Mouse (Mus musculus) A20 (cell line): ENCODE measurements around the gene Nav1.
A peak's percentile ranks its signal among the peaks of the same experiment; 100 is the strongest.

ENCODE experiments used
- DNase-seq: peaks from one replicate; pipeline ENCODE4 v3.0.0-alpha.2; 2011; ENCODE audit warnings: low read depth, low spot score

Gene Nav1

GRCm38 (mm10) chr1:135548750-135549149, 58.3 kb downstream of the Nav1 start:
- DNase-seq = no peak

DNA sequence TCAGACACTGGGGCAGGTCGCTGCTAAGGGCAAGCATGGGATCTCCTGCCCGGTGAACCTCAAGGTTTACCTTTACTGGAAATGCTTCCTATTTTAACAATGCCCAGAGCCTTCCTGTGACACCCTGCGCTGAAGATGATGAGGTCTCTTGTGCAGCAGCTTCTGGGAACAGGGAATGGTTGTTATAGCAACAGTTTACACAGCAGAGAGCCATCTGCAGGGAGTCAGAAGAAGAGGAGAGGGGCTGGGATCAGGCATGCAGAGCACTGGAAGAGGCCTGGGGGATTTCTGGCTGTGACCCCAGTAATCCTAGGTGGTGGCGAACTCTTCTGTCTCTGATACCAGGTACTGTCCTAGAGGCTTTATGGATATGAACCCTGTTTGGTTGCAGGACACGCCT, 61.0 kb downstream of the Nav1 start:
- no peak for DNase-seq

DNA sequence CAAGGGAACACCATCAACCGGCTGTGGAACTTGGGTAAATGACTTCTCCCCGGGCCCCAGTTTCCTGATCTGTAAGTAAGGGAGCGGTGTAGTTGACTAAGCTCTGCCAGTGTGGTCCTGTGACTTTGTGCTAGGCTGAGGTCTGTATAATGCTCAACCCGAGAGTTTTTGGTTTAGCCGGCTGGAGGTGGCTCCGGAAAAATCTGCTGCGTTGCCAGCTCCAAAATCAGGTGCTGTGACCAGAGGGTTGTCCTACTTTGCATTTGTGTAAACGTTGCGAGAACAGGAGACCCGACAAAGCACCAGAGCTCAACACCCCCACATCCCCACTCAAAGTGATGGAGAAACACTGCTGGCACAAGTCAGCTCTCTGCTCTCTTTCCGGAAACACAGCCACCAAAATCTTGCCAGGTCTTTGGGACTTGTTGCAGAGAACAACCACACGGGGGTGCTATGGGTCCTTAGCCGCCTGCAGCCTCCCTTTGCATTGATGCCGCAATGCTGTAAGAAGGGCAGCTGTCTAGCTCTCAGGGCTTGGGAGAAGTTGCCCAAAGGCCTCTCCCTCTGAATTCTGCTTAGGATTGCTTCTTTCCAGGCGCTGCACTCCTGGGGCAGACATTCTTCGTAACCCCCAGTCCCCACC, 62.5 kb downstream of the Nav1 start:
- peak; percentile 79 for DNase-seq

GRCm38 (mm10) chr1:135542841-135543810, 64.0 kb downstream of the Nav1 start:
- no peak for DNase-seq

DNA sequence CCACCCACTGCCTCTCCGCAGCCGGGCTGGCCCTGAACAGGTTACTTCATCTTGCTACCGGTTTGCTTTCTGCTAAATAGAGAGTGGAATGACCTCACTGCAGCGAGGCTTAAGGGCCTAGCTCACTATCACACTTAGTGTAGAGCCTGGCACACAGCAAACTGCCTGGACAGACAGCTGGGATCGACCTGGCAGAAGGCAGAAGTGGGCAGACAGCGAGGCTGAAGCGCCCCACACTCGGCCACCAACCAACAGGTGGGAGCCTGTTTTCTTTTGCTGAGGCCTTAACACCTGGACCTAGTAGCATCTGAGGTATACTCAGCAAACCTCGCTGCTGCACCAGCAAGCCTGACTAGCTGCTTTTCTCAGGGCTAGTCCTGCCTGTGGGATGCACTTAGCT, 65.0 kb downstream of the Nav1 start:
- no peak for DNase-seq

DNA sequence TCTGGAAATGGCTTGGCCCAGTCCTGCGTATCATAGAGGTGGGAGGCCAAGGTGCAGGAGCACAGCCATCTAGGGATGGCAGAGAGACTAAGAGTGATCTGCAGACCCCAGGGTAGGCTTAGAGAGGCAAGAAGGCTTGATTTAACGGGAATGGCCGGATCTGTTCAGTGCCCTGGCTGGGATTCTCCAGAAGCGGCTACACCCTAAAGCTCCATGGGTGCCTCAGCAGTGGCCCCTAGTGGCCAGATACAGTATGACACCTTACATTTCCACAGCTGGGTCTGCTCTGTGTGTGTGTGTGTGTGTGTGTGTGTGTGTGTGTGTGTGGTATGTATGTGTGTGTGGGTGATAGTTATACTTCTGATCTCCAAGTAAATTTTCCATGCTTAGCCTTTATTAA, 66.8 kb downstream of the Nav1 start:
- peak; percentile 80 for DNase-seq

GRCm38 (mm10) chr1:135538441-135539265, 68.4 kb downstream of the Nav1 start:
- DNase-seq = no peak

- peak; percentile 85 for DNase-seq
Observed at GRCm38 (mm10) chr1:135536822-135537221, 70.3 kb downstream of the Nav1 start.

DNA sequence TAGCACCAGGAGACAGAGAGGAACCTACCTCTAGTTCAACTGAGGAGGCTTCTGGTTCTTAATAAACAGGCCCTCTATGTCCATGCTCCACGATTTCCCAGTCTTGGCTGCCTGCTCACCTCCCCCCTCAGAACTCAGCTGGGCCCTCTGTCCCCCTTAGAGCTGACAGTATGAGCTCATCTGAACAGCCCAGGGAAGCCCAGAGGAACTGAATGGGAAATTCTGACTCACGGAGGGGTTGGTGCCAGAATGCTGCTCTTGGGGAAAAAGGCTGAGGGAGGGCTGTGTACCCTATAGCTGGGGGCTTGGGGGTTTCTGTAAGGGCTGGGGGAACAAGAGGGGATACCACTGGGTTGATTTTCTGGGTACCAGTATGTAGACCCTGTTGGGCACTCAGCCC, 70.8 kb downstream of the Nav1 start:
- DNase-seq = no peak

- DNase-seq = no peak
Observed at GRCm38 (mm10) chr1:135535256-135535655, 71.8 kb downstream of the Nav1 start.

DNA sequence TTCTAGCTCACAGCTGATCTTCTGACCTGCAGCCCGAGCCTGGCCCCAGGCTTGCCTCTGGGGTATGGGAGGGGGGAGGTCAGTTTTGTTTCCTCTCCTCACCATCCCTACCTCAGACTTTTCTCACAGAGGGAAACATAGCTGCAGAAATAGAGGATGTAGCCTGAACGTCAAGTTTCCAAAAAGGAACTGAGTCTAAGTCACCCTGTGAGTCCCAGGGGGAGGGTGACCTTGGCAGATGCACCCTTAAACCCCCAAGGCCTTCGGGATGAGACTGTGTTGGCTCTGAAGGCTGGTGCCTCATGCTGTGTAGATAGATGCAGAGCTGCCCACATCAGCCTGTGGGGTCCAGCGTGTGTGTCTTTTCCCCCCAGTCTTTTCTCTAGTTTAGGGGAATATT, 72.3 kb downstream of the Nav1 start:
- peak; percentile 42 for DNase-seq

DNA sequence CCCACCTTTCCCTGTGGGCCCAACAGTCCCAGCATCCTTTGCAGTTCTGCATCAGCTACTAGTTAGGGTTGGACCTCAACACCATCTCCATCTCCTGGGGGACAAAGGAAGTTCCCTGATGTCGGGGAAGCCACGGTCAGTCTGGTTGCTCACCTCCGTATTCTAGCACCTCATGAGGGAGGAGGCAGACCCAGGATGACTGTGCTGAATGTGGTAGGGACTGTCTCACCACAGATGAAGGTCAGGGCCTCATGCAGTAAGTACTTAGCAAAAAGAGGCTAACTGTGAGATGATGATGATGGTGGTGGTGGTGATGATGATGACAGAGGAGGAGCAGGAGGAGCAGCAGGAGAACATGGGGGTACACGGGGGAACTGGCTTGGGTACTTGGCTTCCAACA, 73.0 kb downstream of the Nav1 start:
- DNase-seq = no peak

DNA sequence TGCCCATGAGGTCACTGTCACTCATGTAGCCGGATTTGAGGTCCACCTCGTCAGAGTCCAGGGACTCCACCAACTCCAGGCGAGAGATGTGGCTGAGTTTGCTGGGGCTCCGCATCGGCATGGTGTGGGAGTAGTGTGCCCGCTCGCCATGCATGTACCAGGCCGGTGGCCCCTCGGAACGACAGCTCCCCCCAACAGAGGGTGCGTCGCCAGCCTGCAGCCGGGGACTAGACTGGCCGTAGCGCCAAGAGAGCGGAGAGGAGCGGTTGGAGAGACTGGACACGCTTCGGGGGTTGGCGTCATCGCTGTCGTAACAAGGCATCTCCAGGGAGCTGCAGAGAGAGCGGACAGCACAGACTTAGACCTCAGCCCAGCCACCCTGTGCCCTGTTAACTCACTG, 74.7 kb downstream of the Nav1 start:
- DNase-seq = no peak

DNA sequence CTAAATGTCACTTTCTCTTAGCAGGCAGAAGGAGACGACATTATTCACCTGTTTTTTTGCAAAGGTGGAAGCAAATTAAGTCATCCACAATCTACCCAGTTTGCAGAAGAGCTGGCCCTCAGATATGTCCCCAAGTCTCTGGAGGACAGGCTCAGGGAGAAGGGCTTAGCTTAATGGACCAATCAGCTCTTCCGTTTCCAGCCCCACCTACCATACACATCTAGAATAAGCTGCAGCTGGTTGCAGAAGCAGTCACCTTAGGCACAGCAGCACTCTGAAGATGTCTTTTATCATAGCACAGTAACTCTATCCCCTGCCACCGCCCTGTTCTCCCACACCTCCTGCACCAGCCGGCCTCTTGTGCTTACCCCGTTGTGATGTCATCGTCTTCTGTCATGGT, 75.1 kb downstream of the Nav1 start:
- no peak for DNase-seq

- no peak for DNase-seq
Observed at GRCm38 (mm10) chr1:135531081-135531480, 76.0 kb downstream of the Nav1 start.

GRCm38 (mm10) chr1:135524518-135524860, 82.6 kb downstream of the Nav1 start:
- no peak for DNase-seq

DNA sequence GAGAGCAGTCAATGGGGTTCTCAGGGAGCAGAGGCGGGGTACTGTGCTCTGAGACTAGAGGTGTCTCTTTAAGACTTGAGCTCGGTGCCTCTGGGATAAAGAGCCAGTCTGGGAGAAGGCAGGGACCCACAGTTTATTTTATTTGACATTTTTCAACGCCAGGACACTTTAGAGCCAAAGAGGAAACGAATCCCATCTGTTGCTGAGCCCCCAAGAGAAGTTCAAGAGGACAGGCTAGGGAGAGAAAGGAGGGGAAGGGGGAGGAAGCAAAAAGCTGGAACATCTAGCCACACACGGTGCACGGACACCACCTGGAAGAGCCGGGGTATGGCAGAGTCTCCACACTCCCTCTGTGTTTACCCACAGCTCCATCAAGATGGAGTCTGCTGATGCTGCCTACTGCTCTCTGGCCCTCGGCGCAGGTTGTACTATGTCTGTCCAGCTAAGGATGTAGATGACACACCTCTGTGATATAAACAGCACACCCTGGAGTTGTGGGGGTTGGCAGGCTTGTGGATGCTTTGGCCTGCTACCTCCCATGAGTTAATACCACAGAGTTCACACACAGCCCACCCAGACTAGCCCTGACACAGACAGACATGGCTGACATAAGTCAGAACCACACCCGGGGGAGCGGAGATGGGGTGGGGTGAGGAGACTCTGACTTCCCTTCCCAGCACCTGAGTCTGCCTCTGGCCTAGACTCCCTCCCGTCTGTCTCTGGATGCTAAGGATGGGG, 83.1 kb downstream of the Nav1 start:
- DNase-seq = no peak

DNA sequence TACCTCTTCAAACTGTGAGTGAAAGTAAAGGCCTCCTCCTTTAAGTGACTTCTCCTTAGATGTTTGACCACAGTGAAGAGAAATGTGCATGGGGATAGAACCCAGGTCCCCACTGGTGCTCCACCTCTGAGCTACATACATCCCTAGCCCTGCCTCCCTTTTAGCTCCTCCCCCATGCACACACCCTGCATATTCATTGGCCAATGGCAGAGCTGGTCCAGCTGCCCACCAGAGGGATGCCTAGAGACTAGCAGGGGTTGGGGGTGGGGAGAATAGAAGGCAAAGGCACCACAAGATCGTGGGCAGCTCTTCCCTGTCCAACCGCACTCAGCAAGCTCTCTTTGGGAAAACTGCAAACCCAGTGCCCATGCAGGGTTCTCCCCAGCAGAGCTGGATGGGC, 83.8 kb downstream of the Nav1 start:
- no peak for DNase-seq

DNA sequence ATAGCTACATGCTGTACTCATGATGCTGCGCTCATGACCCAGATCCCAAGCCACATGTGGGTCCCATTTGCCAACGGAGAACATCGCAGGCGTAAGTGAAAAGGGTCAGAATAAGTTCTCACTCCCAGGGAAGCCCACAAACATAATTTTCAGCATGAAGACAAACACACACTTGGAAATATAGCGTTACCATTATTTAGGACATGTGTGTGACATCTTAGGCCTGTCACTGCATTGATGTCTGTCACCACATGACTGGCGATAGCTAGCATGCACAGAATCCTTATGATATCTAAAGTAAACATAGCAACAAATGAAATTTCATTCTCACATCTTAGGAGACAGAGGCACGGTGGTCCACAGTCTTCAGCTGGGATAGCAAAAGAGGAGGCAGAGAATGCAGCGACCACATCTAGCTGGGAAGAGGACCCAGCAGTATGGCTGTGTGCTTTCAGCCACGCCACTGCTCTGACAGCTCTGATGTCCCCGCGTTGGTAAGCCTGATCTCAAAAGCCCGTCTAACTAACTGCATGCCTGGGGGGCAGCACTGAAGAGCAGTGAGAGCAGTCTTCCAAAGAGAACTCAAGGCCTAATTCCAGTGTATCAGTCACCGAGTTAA, 86.4 kb downstream of the Nav1 start:
- DNase-seq = no peak

DNA sequence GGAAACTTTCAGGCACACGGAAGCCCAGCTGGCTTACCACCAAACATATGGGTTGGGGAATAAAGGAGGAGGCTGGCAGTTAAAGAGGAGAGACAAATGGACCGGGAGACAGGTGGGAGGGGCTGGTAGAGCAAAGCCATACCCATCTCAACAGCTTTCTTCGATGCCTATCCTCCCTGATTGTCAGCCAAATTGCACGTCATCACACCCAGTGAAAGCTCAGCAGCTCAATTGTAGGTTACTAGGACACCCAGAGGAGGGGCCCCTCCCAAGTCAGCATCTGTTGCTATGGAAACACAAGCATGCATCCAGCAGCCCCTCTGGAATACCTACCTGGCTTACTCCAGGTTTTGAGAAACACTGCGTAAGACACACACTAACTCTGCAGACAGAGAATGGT, 88.4 kb downstream of the Nav1 start:
- no peak for DNase-seq

GRCm38 (mm10) chr1:135517469-135517868, 89.6 kb downstream of the Nav1 start:
- DNase-seq = no peak
